Mouse (Mus musculus) gastrocnemius, postnatal 14 days (tissue): Measurements from ENCODE around the gene Gm6525. TPM values are rescaled to one million over a fixed set of nuclear protein-coding genes. Genes with fewer than 3 reads are reported as not detected.

Source experiments
- DNase-seq: peaks from one replicate; pipeline ENCODE4 v3.0.0; 2021; ENCODE audit warnings: mixed read lengths
- intact Hi-C: fragments of 180-260 bp; cut with DNase I; formaldehyde crosslinking; loops from one replicate; pipeline ENCODE4 v1.15.1; 2025; ENCODE audit warnings: low total_unique reads
- long read RNA-seq, 2 experiments: library from polyadenylated mRNA; stranded (forward); transcript quantifications; one replicate each; pipeline ENCODE4 v2.0.0; 2021
- total RNA-seq, 2 experiments: library from RNA; stranded (reverse); gene quantifications; 2 replicates each; pipeline ENCODE4 v1.2.3; 2021

Gene Gm6525
- not detected for total RNA-seq
- long read RNA-seq, experiment 1, result 0 reads
- long read RNA-seq, experiment 2, result 0 reads

GRCm38 (mm10) chr3:84173581-84174154 is at the start of gene Gm6525:
Gene Gm6525 (plus strand): TSS chr3:84174104.
- intact Hi-C loops, result no loop called here
- no peak for DNase-seq

- intact Hi-C loops, result loop anchor here (2.0 kb wide), 1 partner anchor 177 kb away; no protein-coding TSS in a partner anchor
- DNase-seq, result no peak
Observed at GRCm38 (mm10) chr3:84125704-84126289, 48.1 kb upstream of the Gm6525 start.

DNA sequence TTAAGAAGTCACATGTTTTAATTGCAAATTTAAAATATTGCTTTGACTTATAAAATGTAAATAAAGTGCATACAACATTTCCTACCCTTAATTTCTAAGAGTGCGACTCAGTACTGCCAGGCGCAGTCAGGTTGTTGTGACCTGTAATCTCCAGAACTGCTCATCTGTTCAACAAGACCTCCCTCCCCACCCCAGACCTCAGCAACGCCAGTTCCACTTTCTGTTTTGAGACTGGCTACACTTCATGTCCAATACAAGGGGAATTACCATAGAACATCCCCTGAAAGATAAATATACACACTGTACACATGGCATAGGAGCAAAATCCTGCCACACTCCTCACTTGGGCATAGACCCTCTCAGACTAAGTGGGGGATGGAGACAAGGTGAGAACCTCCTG is 47.2 kb upstream of the Gm6525 start:
- no peak for DNase-seq
- intact Hi-C loops, result no loop called here

- intact Hi-C loops, result no loop called here
- DNase-seq, result no peak
Observed at GRCm38 (mm10) chr3:84127431-84127830, 46.5 kb upstream of the Gm6525 start.

- intact Hi-C loops, result no loop called here
- no peak for DNase-seq
Observed at GRCm38 (mm10) chr3:84128871-84129870, 44.7 kb upstream of the Gm6525 start.

DNA sequence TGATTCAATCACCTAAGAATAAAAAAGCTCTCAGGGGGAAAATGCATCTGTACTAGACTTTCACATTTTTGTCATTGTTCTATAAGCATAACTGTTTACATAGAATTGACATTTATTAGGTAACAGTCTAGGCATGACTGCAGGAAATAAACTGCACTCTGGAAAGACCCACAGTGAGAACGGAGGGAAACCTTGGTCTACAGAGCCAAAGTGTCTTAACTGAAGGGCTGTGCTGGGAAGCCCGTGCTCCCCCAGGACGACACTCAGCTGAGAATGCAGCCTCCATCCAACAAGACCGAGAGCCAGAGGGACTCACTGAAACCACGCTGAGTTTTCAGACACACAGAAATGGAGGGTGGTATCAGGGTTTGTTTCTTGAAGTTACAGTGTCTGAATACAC is 43.1 kb upstream of the Gm6525 start:
- intact Hi-C loops, result no loop called here
- no peak for DNase-seq

DNA sequence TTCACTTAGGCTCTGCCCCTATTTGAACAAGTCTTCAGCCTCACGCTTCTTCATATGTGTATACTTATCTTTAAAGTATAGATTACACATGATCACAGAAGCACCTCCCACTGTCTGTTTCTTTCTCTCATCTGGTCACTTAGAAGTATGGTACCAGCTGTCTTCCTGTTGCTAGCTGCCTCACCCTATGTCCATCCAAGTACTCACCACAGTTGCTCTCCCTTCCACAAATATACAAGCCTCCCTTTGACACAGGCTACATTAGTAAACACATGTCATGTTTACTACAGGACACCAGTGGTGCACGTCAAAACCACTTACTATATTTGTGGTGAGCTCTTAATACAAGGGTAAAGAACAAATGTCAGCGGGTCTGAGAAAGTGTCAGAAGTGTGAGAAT is 42.5 kb upstream of the Gm6525 start:
- intact Hi-C loops, result no loop called here
- no peak for DNase-seq

- no peak for DNase-seq
Observed at GRCm38 (mm10) chr3:84135387-84135786, 38.5 kb upstream of the Gm6525 start.

GRCm38 (mm10) chr3:84135933-84136332 is 38.0 kb upstream of the Gm6525 start:
- intact Hi-C loops, result no loop called here
- DNase-seq, result no peak

More at GRCm38 (mm10) chr3:84135387-84135786, 38.5 kb upstream of the Gm6525 start:
- intact Hi-C loops, result no loop called here

- intact Hi-C loops, result no loop called here
- no peak for DNase-seq
Observed at GRCm38 (mm10) chr3:84136509-84136908, 37.4 kb upstream of the Gm6525 start.

- no peak for DNase-seq
- intact Hi-C loops, result no loop called here
Observed at GRCm38 (mm10) chr3:84140947-84141346, 33.0 kb upstream of the Gm6525 start.

DNA sequence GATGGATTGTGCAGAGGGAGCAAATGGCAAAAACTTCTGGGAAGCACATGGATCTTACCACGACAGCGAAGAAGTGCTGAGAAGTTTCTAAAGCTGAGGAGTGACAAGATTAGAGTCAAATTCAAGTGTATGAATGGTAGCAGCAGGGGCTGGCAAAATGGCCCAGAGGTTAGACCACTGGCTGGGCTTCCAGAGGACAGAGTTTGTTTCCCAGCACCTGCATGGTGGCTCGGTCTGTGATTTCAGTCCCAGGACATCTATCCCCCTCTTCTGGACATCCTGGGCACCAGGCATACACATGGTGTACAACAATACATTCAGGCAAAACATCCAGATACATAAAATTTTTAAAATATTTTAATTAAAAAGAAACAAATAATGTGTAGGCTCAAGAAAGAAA is 24.1 kb upstream of the Gm6525 start:
- no peak for DNase-seq
- intact Hi-C loops, result loop anchor here (10.0 kb wide), 1 partner anchor 195 kb away; no protein-coding TSS in a partner anchor

- intact Hi-C loops, result loop anchor here (10.0 kb wide), 1 partner anchor 200 kb away; no protein-coding TSS in a partner anchor
Observed at GRCm38 (mm10) chr3:84154721-84155141, 19.2 kb upstream of the Gm6525 start.

DNA sequence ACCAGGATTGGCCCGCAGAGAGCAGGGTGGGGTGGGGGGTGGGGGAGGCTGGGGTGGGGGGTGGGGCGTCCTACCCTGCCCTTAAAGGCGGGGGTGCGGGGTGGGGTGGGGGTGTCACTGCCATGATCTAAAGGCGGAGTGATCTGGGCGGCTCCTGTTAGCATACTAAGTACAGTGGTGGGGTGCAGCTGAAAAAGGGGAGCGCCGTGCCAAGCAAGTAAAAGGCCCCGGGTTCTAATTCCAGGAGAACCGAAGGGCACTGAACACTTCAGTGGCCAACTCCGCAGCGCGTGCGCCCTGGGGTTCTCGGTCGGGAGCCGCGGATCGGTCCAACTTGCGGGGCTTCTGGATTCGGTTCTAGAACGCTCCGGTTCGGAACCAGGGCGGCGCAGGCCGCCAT is 18.8 kb upstream of the Gm6525 start:
- no peak for DNase-seq
- intact Hi-C loops, result loop anchor here (10.0 kb wide), 1 partner anchor 200 kb away; no protein-coding TSS in a partner anchor

More at GRCm38 (mm10) chr3:84154721-84155141, 19.2 kb upstream of the Gm6525 start:
- no peak for DNase-seq

DNA sequence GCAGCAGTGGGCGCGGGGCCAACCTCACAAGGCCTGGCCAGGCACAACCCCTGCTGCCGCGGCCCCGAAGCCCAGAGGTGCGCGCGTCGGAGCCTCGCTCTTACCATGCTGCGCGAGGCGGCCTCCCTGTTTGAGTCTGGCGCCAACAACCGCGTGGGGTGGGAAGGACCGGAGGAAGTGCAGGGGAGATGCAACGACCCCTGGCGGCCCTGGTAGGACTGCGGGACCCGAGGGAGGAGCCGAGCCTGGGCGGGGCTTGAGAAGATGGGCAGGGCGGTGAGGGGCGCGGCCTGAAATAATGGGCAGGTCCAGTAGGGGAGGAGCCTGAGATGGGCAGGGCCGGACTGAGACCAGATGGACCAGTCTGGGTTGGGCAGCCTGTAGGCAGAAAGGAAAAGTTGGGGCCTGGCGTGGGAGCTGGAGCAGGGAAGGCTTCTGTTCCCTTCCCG is 18.3 kb upstream of the Gm6525 start, which contains the start of gene Mnd1:
Gene Mnd1 (minus strand): TSS at position 229 of the 449 bp plus-strand sequence.
- intact Hi-C loops, result loop anchor here (10.0 kb wide), 1 partner anchor 201 kb away; no protein-coding TSS in a partner anchor
- peak; percentile 99 for DNase-seq

GRCm38 (mm10) chr3:84156105-84156504 is 17.8 kb upstream of the Gm6525 start:
- DNase-seq, result no peak
- intact Hi-C loops, result loop anchor here (10.0 kb wide), 1 partner anchor 201 kb away; no protein-coding TSS in a partner anchor

- intact Hi-C loops, result loop anchor here (10.0 kb wide), 1 partner anchor 202 kb away; no protein-coding TSS in a partner anchor
- no peak for DNase-seq
Observed at GRCm38 (mm10) chr3:84157011-84157410, 16.9 kb upstream of the Gm6525 start.

GRCm38 (mm10) chr3:84157559-84158350 is 16.1 kb upstream of the Gm6525 start:
- intact Hi-C loops, result loop anchor here (10.0 kb wide), 1 partner anchor 203 kb away; no protein-coding TSS in a partner anchor
- no peak for DNase-seq

DNA sequence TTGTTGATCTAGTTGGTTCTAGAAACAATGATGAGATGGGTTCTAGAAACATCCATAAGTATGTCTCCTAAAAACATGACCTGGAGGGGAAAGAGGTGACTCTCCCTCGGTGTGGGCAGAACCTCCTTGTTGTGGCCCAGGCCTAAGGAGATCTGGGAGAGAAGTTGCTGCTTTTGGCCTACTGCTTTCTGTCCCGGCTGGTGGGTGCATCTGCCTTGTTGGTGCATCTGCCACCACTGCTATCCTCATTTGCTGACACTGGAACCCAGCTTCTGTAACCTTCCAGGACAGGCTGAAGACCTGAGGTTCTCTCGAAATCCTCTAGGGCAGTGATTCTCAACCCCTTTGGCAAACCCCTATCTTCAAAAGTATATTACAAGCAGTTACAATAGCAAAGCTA is 8.5 kb upstream of the Gm6525 start:
- no peak for DNase-seq
- intact Hi-C loops, result no loop called here
